ENCODE assay signal across 13 mouse cellular contexts in genomic region chr11:101162772-101163171, GRCm38 (mm10). TPM values are rescaled to one million over a fixed set of nuclear protein-coding genes. Genes with fewer than 3 reads are reported as not detected.
DNase-seq lines count a peak whose midpoint lies in the region; ATAC-seq and TF ChIP-seq lines count a peak whose summit lies in the region.
"Had no signal": no experiment of that assay in that cellular context is flagged by ENCODE, and none has a peak within 500 bp of the region (broad histone marks: within the 10 kb centered on the region; RNA-seq: fewer than 3 reads in every experiment).

No protein-coding gene starts in this region.

- no peaks in the 10 kb centered on the region for H3K9me3 ChIP-seq in kidney, embryonic 15.5 days (replicated peaks)
- no peaks in the 10 kb centered on the region for H3K9me3 ChIP-seq in lung, postnatal 0 days (ENCODE audit: low read length)
- no peaks in the 10 kb centered on the region for H3K9me3 ChIP-seq in midbrain, embryonic 14.5 days (ENCODE audit: control insufficient read depth, low read length)
- H3K9me3 ChIP-seq: G1E; heart, embryonic 13.5 days; midbrain, embryonic 10.5 days had no signal

- WGBS in kidney, embryonic 15.5 days, result 65% methylated on average over 5 of the region's 5 CpGs
- 51% methylated on average over 5 of the region's 5 CpGs for WGBS in lung, postnatal 0 days
- 48% methylated on average over 5 of the region's 5 CpGs for WGBS in midbrain, embryonic 14.5 days

- no peak overlapping the region for H3K27ac ChIP-seq in kidney, embryonic 15.5 days
- peak overlapping the region; percentile 10; the same call in 1 of the 2 replicates for H3K27ac ChIP-seq in lung, postnatal 0 days (ENCODE audit: low read length)
- H3K27ac ChIP-seq in midbrain, embryonic 14.5 days (replicated peaks; ENCODE audit: low read depth, low read length), result no peak overlapping the region
- H3K27ac ChIP-seq: heart, embryonic 13.5 days; left cerebral cortex, adult 2 months; midbrain, embryonic 10.5 days had no signal

- no peak for TF ChIP-seq CTCF in lung, postnatal 0 days (IDR thresholded peaks at IDR 0.05)

- H3K9ac ChIP-seq in kidney, embryonic 15.5 days, result no peak overlapping the region
- H3K9ac ChIP-seq in lung, postnatal 0 days (replicated peaks; ENCODE audit: low read depth), result no peak overlapping the region
- H3K9ac ChIP-seq in midbrain, embryonic 14.5 days (replicated peaks; ENCODE audit: low read length), result no peak overlapping the region

- H3K4me3 ChIP-seq in kidney, embryonic 15.5 days (replicated peaks), result no peak overlapping the region
- no peak overlapping the region for H3K4me3 ChIP-seq in lung, postnatal 0 days (ENCODE audit: low read depth, low read length)
- H3K4me3 ChIP-seq in midbrain, embryonic 14.5 days (replicated peaks; ENCODE audit: low read depth, low read length), result no peak overlapping the region
- H3K4me3 ChIP-seq: heart, embryonic 13.5 days; left cerebral cortex, adult 2 months had no signal

- H3K4me2 ChIP-seq in kidney, embryonic 15.5 days, result no peak overlapping the region
- no peak overlapping the region for H3K4me2 ChIP-seq in lung, postnatal 0 days (replicated peaks; ENCODE audit: low read depth, low read length)
- H3K4me2 ChIP-seq in midbrain, embryonic 14.5 days (ENCODE audit: low read length), result no peak overlapping the region
- H3K4me2 ChIP-seq: heart, embryonic 13.5 days had no signal

- peaks cover 48% of the 10 kb centered on the region for H3K4me1 ChIP-seq in kidney, embryonic 15.5 days
- H3K4me1 ChIP-seq in lung, postnatal 0 days (ENCODE audit: insufficient read depth, low read depth, low read length), result peaks cover 2% of the 10 kb centered on the region; the same call in 1 of the 2 replicates
- H3K4me1 ChIP-seq in midbrain, embryonic 14.5 days (ENCODE audit: control insufficient read depth, insufficient read depth, low read length), result peaks cover 6% of the 10 kb centered on the region; the same call in 1 of the 2 replicates

- peak; percentile 78 for DNase-seq in kidney, adult 11 months
- DNase-seq in adipocyte (ENCODE audit: low spot score), result peak; percentile 96
- peak; percentile 70 for DNase-seq in gastrocnemius, postnatal 10 days
- peak; percentile 73 for DNase-seq in lung, postnatal 0 days (ENCODE audit: low spot score)
- no peak for DNase-seq in embryo, embryonic 10.5 days (ENCODE audit: low spot score)
- no peak for DNase-seq in midbrain, embryonic 14.5 days
- DNase-seq in embryo, embryonic 10 days (ENCODE audit: low spot score), result no peak

- no peak for TF ChIP-seq EP300 in lung, postnatal 0 days (IDR thresholded peaks at IDR 0.05)

- H3K27me3 ChIP-seq in kidney, embryonic 15.5 days, result peaks cover 35% of the 10 kb centered on the region
- H3K27me3 ChIP-seq in lung, postnatal 0 days (replicated peaks; ENCODE audit: insufficient read depth, low read length), result no peaks in the 10 kb centered on the region; the same call in 1 of the 2 replicates
- H3K27me3 ChIP-seq in midbrain, embryonic 14.5 days (ENCODE audit: control insufficient read depth, insufficient read depth, low read length), result peaks cover 55% of the 10 kb centered on the region

- no peak for ATAC-seq in kidney, embryonic 15.5 days (replicated peaks; ENCODE audit: low FRiP score)
- peak; percentile 34 for ATAC-seq in lung, postnatal 0 days
- no peak for ATAC-seq in midbrain, embryonic 14.5 days (ENCODE audit: low FRiP score, low TSS enrichment)

- peaks cover 64% of the 10 kb centered on the region for H3K36me3 ChIP-seq in kidney, embryonic 15.5 days
- peaks cover 22% of the 10 kb centered on the region for H3K36me3 ChIP-seq in lung, postnatal 0 days (ENCODE audit: insufficient read depth, low read length)
- H3K36me3 ChIP-seq in midbrain, embryonic 14.5 days (ENCODE audit: control insufficient read depth, insufficient read depth, low read length), result peaks cover 49% of the 10 kb centered on the region

RNA-seq across cellular contexts. Expression of gene Tubg2, which starts 7.1 kb away (rescaled TPM):
- polyA plus RNA-seq in kidney, embryonic 15.5 days (2015; fragmentation: Nextera tagmentation; extraction: Ambion mirVana), result 3.8 and 4.2 TPM in 2 replicates
- total RNA-seq in gastrocnemius, postnatal 10 days (2021), result 1 to 10 TPM; 5.5 to 6.3 TPM
- 1.9 and 2.3 TPM in 2 replicates for polyA plus RNA-seq in lung, postnatal 0 days (2015; fragmentation: Nextera tagmentation; extraction: Ambion mirVana)
- 42.2 and 56.0 TPM in 2 replicates for polyA plus RNA-seq in midbrain, embryonic 14.5 days (2014; fragmentation: Nextera tagmentation; extraction: Ambion mirVana)
- total RNA-seq: common myeloid progenitor, adult 5-6 weeks; G1E had no signal
- polyA plus RNA-seq: G1E had no signal

RNA-seq across cellular contexts. Expression of gene Cntnap1, which starts 7.6 kb away (rescaled TPM):
- 1.9 and 2.0 TPM in 2 replicates for polyA plus RNA-seq in kidney, embryonic 15.5 days (2015; fragmentation: Nextera tagmentation; extraction: Ambion mirVana)
- 1 to 10 TPM; 4.2 to 4.3 TPM for total RNA-seq in gastrocnemius, postnatal 10 days (2021)
- 0.24 and 0.56 TPM in 2 replicates for polyA plus RNA-seq in lung, postnatal 0 days (2015; fragmentation: Nextera tagmentation; extraction: Ambion mirVana)
- 2.3 and 2.8 TPM in 2 replicates for polyA plus RNA-seq in midbrain, embryonic 14.5 days (2014; fragmentation: Nextera tagmentation; extraction: Ambion mirVana)

RNA-seq across cellular contexts. Expression of gene Plekhh3, which starts 8.4 kb away (rescaled TPM):
- polyA plus RNA-seq in kidney, embryonic 15.5 days (2015; fragmentation: Nextera tagmentation; extraction: Ambion mirVana), result 17.0 and 18.6 TPM in 2 replicates
- 10 to 100 TPM; 33.2 to 36.7 TPM for total RNA-seq in gastrocnemius, postnatal 10 days (2021)
- polyA plus RNA-seq in lung, postnatal 0 days (2015; fragmentation: Nextera tagmentation; extraction: Ambion mirVana), result 12.3 and 14.2 TPM in 2 replicates
- 8.2 and 8.4 TPM in 2 replicates for polyA plus RNA-seq in midbrain, embryonic 14.5 days (2014; fragmentation: Nextera tagmentation; extraction: Ambion mirVana)

RNA-seq across cellular contexts. Expression of gene Ccr10, which starts 12.5 kb away (rescaled TPM):
- 0.78 and 0.82 TPM in 2 replicates for polyA plus RNA-seq in kidney, embryonic 15.5 days (2015; fragmentation: Nextera tagmentation; extraction: Ambion mirVana)
- total RNA-seq in gastrocnemius, postnatal 10 days (2021), result not detected
- polyA plus RNA-seq in lung, postnatal 0 days (2015; fragmentation: Nextera tagmentation; extraction: Ambion mirVana), result 0.06 and 0.20 TPM in 2 replicates
- 0.16 TPM in 1 of 2 replicates, not detected in the other for polyA plus RNA-seq in midbrain, embryonic 14.5 days (2014; fragmentation: Nextera tagmentation; extraction: Ambion mirVana)
- total RNA-seq: common myeloid progenitor, adult 5-6 weeks; G1E had no signal
- polyA plus RNA-seq: G1E had no signal

RNA-seq across cellular contexts. Expression of gene Tubg1, which starts 43.0 kb away (rescaled TPM):
- 86.3 and 99.6 TPM in 2 replicates for polyA plus RNA-seq in kidney, embryonic 15.5 days (2015; fragmentation: Nextera tagmentation; extraction: Ambion mirVana)
- total RNA-seq in gastrocnemius, postnatal 10 days (2021), result 10 to 100 TPM; 37.4 to 39.0 TPM
- 25.8 TPM in 2 replicates for polyA plus RNA-seq in lung, postnatal 0 days (2015; fragmentation: Nextera tagmentation; extraction: Ambion mirVana)
- 73.3 and 75.5 TPM in 2 replicates for polyA plus RNA-seq in midbrain, embryonic 14.5 days (2014; fragmentation: Nextera tagmentation; extraction: Ambion mirVana)

Comparison
In these comparisons a context has a peak if more than half of its experiments do, and no peak if none do; other contexts are left out.
1. DNase-seq: peak in kidney, adult 11 months (single experiment), adipocyte (single experiment), gastrocnemius, postnatal 10 days (single experiment) and lung, postnatal 0 days (single experiment); none in embryo, embryonic 10.5 days (single experiment), midbrain, embryonic 14.5 days (single experiment) and embryo, embryonic 10 days (single experiment).